Mouse (Mus musculus) c-Kit-negative CD71-positive TER-119-positive erythroid progenitor cells, embryonic 14.5 days (primary cell): ENCODE results near the gene Slco2b1.
A peak's percentile ranks its signal among the peaks of the same experiment; 100 is the strongest.

ENCODE experiments used
- DNase-seq: peaks from one replicate; pipeline ENCODE4 v3.0.0-alpha.2; 2013; ENCODE audit warnings: low read depth, low spot score

The Slco2b1 gene

GRCm38 (mm10) chr7:99693976-99694375 lies 17.2 kb downstream of the Slco2b1 start:
- no peak for DNase-seq

GRCm38 (mm10) chr7:99693387-99693786 lies 17.8 kb downstream of the Slco2b1 start:
- no peak for DNase-seq

- no peak for DNase-seq
These were observed 18.7 kb downstream of the Slco2b1 start for GRCm38 (mm10) chr7:99692396-99692795.

GRCm38 (mm10) chr7:99690819-99691218 lies 20.3 kb downstream of the Slco2b1 start:
- no peak for DNase-seq

GRCm38 (mm10) chr7:99684086-99684485 lies 27.1 kb downstream of the Slco2b1 start:
- DNase-seq = no peak

- no peak for DNase-seq
These were observed 30.4 kb downstream of the Slco2b1 start for GRCm38 (mm10) chr7:99680771-99681170.

- no peak for DNase-seq
These were observed 36.2 kb downstream of the Slco2b1 start for GRCm38 (mm10) chr7:99674890-99675289.

- DNase-seq = no peak
These were observed 36.9 kb downstream of the Slco2b1 start for GRCm38 (mm10) chr7:99674209-99674608.

GRCm38 (mm10) chr7:99673188-99673587 lies 38.0 kb downstream of the Slco2b1 start:
- no peak for DNase-seq

GRCm38 (mm10) chr7:99671544-99672435 lies 39.4 kb downstream of the Slco2b1 start:
- peak; percentile 37 for DNase-seq

GRCm38 (mm10) chr7:99670915-99671314 lies 40.2 kb downstream of the Slco2b1 start:
- DNase-seq = no peak

GRCm38 (mm10) chr7:99668802-99669201 lies 42.3 kb downstream of the Slco2b1 start:
- DNase-seq = no peak

- DNase-seq = no peak
These were observed 44.0 kb downstream of the Slco2b1 start for GRCm38 (mm10) chr7:99667096-99667495.

- no peak for DNase-seq
These were observed 45.2 kb downstream of the Slco2b1 start for GRCm38 (mm10) chr7:99665731-99666452.

- no peak for DNase-seq
These were observed 46.3 kb downstream of the Slco2b1 start for GRCm38 (mm10) chr7:99664571-99665485.

GRCm38 (mm10) chr7:99663507-99664220 lies 47.5 kb downstream of the Slco2b1 start:
- DNase-seq = no peak

- no peak for DNase-seq
These were observed 48.8 kb downstream of the Slco2b1 start for GRCm38 (mm10) chr7:99662311-99662710.

GRCm38 (mm10) chr7:99661571-99662230 lies 49.4 kb downstream of the Slco2b1 start:
- no peak for DNase-seq

GRCm38 (mm10) chr7:99661071-99661470 lies 50.1 kb downstream of the Slco2b1 start:
- no peak for DNase-seq

- DNase-seq = peak; percentile 66
These were observed 51.6 kb downstream of the Slco2b1 start for GRCm38 (mm10) chr7:99659379-99660029.
